Mouse (Mus musculus): ENCODE measurements at regions not wholly inside any gene's neighbourhood (a gene's known extent, or its start where the extent isn't known, plus 50 kb on each side); places are given as distances from the start of the nearest gene placed in this dataset.

- TF ChIP-seq POLR2A (IDR thresholded peaks at IDR 0.05; ENCODE audit: borderline replicate concordance, insufficient read depth, low read length) (no peak), CTCF (IDR thresholded peaks at IDR 0.05; ENCODE audit: borderline replicate concordance, insufficient read depth, low read depth, low read length) (no peak)
Measured at GRCm38 (mm10) chr9:113421645-113422044, 286.4 kb downstream of the Pdcd6ip start.
